8 mouse cellular contexts compared by ENCODE assay signal in the genomic region with DNA sequence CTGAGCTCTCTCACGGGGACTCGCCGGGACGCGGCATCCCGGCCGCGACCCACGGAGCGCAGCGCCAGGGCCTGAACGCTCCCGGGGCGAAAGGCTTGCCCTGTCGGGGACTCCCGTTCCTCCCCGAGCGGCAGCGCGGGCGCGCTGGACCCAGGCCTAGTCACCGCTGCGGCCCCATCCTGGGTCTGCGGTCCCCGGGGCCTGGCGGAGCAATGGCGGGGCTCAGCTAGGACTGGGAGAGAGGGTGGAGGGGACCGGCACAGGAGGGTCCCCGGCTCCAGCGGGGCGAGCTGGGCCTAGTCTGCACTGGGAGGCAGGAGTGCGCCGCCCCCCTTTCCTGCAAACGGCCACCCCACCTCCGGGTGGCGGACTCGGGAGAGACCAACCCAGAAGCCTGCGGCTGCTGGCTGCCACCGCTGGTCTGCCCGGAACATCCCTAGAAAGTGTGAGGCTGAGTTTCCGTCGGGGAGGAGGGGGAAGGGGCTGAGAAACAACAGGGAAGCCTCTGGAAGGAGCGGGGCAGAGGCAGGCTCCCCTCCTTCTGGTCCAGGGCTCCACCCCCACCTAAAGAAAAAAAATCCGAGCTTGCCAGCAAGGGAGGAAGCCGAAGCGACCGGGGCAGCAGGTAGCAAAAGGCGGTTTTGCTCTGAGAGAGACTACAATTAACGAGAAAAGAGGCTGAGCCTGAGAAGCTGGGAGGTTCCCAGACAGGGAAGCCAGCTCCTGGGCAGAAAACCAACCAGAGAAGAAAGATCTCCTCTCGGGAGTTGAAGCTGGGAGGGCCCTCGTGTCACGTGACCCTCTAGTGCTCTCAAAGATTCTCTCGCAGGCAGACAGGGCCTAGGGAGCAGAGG.
DNase-seq lines count a peak whose midpoint lies in the region; ATAC-seq and TF ChIP-seq lines count a peak whose summit lies in the region.

No protein-coding gene starts in this region.

- peak overlapping the region; percentile 100 for H3K27ac ChIP-seq in embryonic facial prominence, embryonic 14.5 days (replicated peaks; ENCODE audit: low read depth, low read length)
- peak overlapping the region; percentile 99 for H3K27ac ChIP-seq in heart, embryonic 10.5 days
- H3K27ac ChIP-seq in kidney, embryonic 14.5 days (ENCODE audit: low read depth, low read length): peak overlapping the region; percentile 99
- peak overlapping the region; percentile 98 for H3K27ac ChIP-seq in limb, embryonic 15.5 days
- peak overlapping the region; percentile 98 for H3K27ac ChIP-seq in stomach, postnatal 0 days (replicated peaks)

- peak; percentile 26 to 35 for DNase-seq in thymus, adult 18-20 months
- no peak for DNase-seq in thymus, postnatal 0 days (ENCODE audit: low spot score)
- peak; percentile 96 for DNase-seq in embryonic facial prominence, embryonic 14.5 days (ENCODE audit: low spot score)
- DNase-seq in heart, embryonic 10.5 days (ENCODE audit: low spot score): peak; percentile 89
- DNase-seq in natural killer cell, adult 2 months (ENCODE audit: low spot score in 2 of 2): peak; percentile 15 to 37
- peak; percentile 72 for DNase-seq in stomach, postnatal 0 days (ENCODE audit: low spot score)

- ATAC-seq in embryonic facial prominence, embryonic 14.5 days (ENCODE audit: low read depth): peak; percentile 82
- peak; percentile 86 for ATAC-seq in kidney, embryonic 14.5 days (ENCODE audit: low FRiP score, low TSS enrichment)
- peak; percentile 80 for ATAC-seq in limb, embryonic 15.5 days (ENCODE audit: insufficient number of reproducible peaks, low FRiP score, low TSS enrichment, low read depth)
- ATAC-seq in stomach, postnatal 0 days (ENCODE audit: low FRiP score, low TSS enrichment): peak; percentile 81

- peak overlapping the region; percentile 77 for H3K4me2 ChIP-seq in embryonic facial prominence, embryonic 14.5 days (ENCODE audit: low read depth, low read length)
- peak overlapping the region; percentile 97 for H3K4me2 ChIP-seq in kidney, embryonic 14.5 days (replicated peaks; ENCODE audit: low read depth, low read length)
- H3K4me2 ChIP-seq in limb, embryonic 15.5 days: peak overlapping the region; percentile 96
- H3K4me2 ChIP-seq in stomach, postnatal 0 days (replicated peaks; ENCODE audit: low read depth): peak overlapping the region; percentile 92

- H3K9ac ChIP-seq in embryonic facial prominence, embryonic 14.5 days (ENCODE audit: low read depth, low read length): peak overlapping the region; percentile 98
- peak overlapping the region; percentile 96 for H3K9ac ChIP-seq in kidney, embryonic 14.5 days (ENCODE audit: low read depth, low read length)
- peak overlapping the region; percentile 96 for H3K9ac ChIP-seq in limb, embryonic 15.5 days
- peak overlapping the region; percentile 94 for H3K9ac ChIP-seq in stomach, postnatal 0 days (ENCODE audit: low read length)

- under 1% methylated on average over 27 of the region's 54 CpGs for WGBS in embryonic facial prominence, embryonic 14.5 days
- under 1% methylated on average over 54 of the region's 54 CpGs for WGBS in heart, embryonic 10.5 days
- under 1% methylated on average over 50 of the region's 54 CpGs for WGBS in kidney, embryonic 14.5 days
- under 1% methylated on average over 54 of the region's 54 CpGs for WGBS in limb, embryonic 15.5 days
- WGBS in stomach, postnatal 0 days: 0% methylated on average over 39 of the region's 54 CpGs

- peak; percentile 44 for TF ChIP-seq CTCF in stomach, postnatal 0 days (IDR thresholded peaks at IDR 0.05; ENCODE audit: low read depth)

- H3K27me3 ChIP-seq in embryonic facial prominence, embryonic 14.5 days (replicated peaks; ENCODE audit: control insufficient read depth, insufficient read depth, low read length): no peaks in the 10 kb centered on the region
- peaks cover 19% of the 10 kb centered on the region for H3K27me3 ChIP-seq in heart, embryonic 10.5 days (ENCODE audit: insufficient read depth, poor library complexity, severe bottlenecking)
- H3K27me3 ChIP-seq in kidney, embryonic 14.5 days (ENCODE audit: control insufficient read depth, insufficient read depth, low read length): no peaks in the 10 kb centered on the region
- 0 out of 2 replicates have a peak, but pooled peaks cover 4% of the 10 kb centered on the region for H3K27me3 ChIP-seq in limb, embryonic 15.5 days
- no peaks in the 10 kb centered on the region for H3K27me3 ChIP-seq in stomach, postnatal 0 days (ENCODE audit: control insufficient read depth, insufficient read depth, low read length)

- TF ChIP-seq EP300 in stomach, postnatal 0 days (optimal IDR thresholded peaks at IDR 0.05): no peak

- no peaks in the 10 kb centered on the region for H3K9me3 ChIP-seq in embryonic facial prominence, embryonic 14.5 days (ENCODE audit: control insufficient read depth, low read length)
- H3K9me3 ChIP-seq in heart, embryonic 10.5 days: no peaks in the 10 kb centered on the region
- no peaks in the 10 kb centered on the region for H3K9me3 ChIP-seq in kidney, embryonic 14.5 days (ENCODE audit: control insufficient read depth, low read length)
- H3K9me3 ChIP-seq in limb, embryonic 15.5 days: no peaks in the 10 kb centered on the region
- no peaks in the 10 kb centered on the region for H3K9me3 ChIP-seq in stomach, postnatal 0 days (ENCODE audit: control insufficient read depth, low read length)

- H3K4me1 ChIP-seq in embryonic facial prominence, embryonic 14.5 days (ENCODE audit: control insufficient read depth, insufficient read depth, low read length): peaks cover 30% of the 10 kb centered on the region
- peaks cover 28% of the 10 kb centered on the region for H3K4me1 ChIP-seq in heart, embryonic 10.5 days
- H3K4me1 ChIP-seq in kidney, embryonic 14.5 days (ENCODE audit: control insufficient read depth, insufficient read depth, low read length): peaks cover 7% of the 10 kb centered on the region
- peaks cover 25% of the 10 kb centered on the region for H3K4me1 ChIP-seq in limb, embryonic 15.5 days
- H3K4me1 ChIP-seq in stomach, postnatal 0 days (replicated peaks; ENCODE audit: control insufficient read depth, insufficient read depth): no peaks in the 10 kb centered on the region

- H3K36me3 ChIP-seq in embryonic facial prominence, embryonic 14.5 days (ENCODE audit: control insufficient read depth, insufficient read depth, low read length): no peaks in the 10 kb centered on the region
- no peaks in the 10 kb centered on the region for H3K36me3 ChIP-seq in heart, embryonic 10.5 days
- no peaks in the 10 kb centered on the region for H3K36me3 ChIP-seq in kidney, embryonic 14.5 days (ENCODE audit: control insufficient read depth, insufficient read depth, low read length)
- no peaks in the 10 kb centered on the region for H3K36me3 ChIP-seq in limb, embryonic 15.5 days
- no peaks in the 10 kb centered on the region for H3K36me3 ChIP-seq in stomach, postnatal 0 days (ENCODE audit: control insufficient read depth, insufficient read depth, low read length)

- H3K4me3 ChIP-seq in embryonic facial prominence, embryonic 14.5 days (ENCODE audit: low read depth, low read length): peak overlapping the region; percentile 83
- H3K4me3 ChIP-seq in heart, embryonic 10.5 days: peak overlapping the region; percentile 94
- peak overlapping the region; percentile 83 for H3K4me3 ChIP-seq in kidney, embryonic 14.5 days (ENCODE audit: low read length)
- peak overlapping the region; percentile 76 for H3K4me3 ChIP-seq in limb, embryonic 15.5 days
- peak overlapping the region; percentile 78 for H3K4me3 ChIP-seq in stomach, postnatal 0 days (ENCODE audit: low read depth, low read length)
